Mouse (Mus musculus): Measurements from ENCODE around the gene Ccnl1. TPM values are rescaled to one million over a fixed set of nuclear protein-coding genes. Genes with fewer than 3 reads are reported as not detected.

The Ccnl1 gene
- total and polyA plus RNA-seq, 3 experiments, result 20.1 to 56.5 TPM; not detected in 1

- Histone ChIP-seq H3K4me1 (ENCODE audit: control insufficient read depth in 1 of 2, insufficient read depth in 2 of 2, low read length in 2 of 2) (peaks cover 0 to 8% of the 10 kb centered on the region in 2 experiments; a peak in 1 of 4 replicates), H3K27ac (ENCODE audit: control insufficient read depth, low read depth, low read length) (no peak overlapping the region), H3K79me2 (ENCODE audit: control insufficient read depth, insufficient read depth, low read length, poor library complexity) (no peaks in the 10 kb centered on the region), H3K36me3 (ENCODE audit: control insufficient read depth in 1 of 2, insufficient read depth in 2 of 2, low read length in 2 of 2) (no peaks in the 10 kb centered on the region; a peak in 1 of 4 replicates), H3K27me3 (ENCODE audit: control insufficient read depth in 1 of 2, insufficient read depth in 2 of 2, low read length in 2 of 2) (no peaks in the 10 kb centered on the region), H3K4me3 (ENCODE audit: control insufficient read depth in 1 of 2, insufficient read depth in 1 of 2, low read depth in 2 of 2, low read length in 2 of 2) (no peak overlapping the region), H3K9me3 (replicated peaks; ENCODE audit: insufficient read depth, low read length) (no peaks in the 10 kb centered on the region), H3K9ac (ENCODE audit: control insufficient read depth, low read depth, low read length, poor library complexity, severe bottlenecking) (no peak overlapping the region)
- TF ChIP-seq HCFC1 (IDR thresholded peaks at IDR 0.05; ENCODE audit: low read depth, low read length), result no peak
- DNase-seq (ENCODE audit: low read depth, low spot score), result no peak
These were observed 42.4 kb upstream of the Ccnl1 start for GRCm38 (mm10) chr3:66000400-66000799.

GRCm38 (mm10) chr3:65997360-65998008, 39.4 kb upstream of the Ccnl1 start:
- H3K27me3 ChIP-seq (ENCODE audit: control insufficient read depth in 1 of 2, insufficient read depth in 2 of 2, low read length in 2 of 2), result no peaks in the 10 kb centered on the region
- H3K9ac ChIP-seq (ENCODE audit: control insufficient read depth, low read depth, low read length, poor library complexity, severe bottlenecking), result no peak overlapping the region
- no peak overlapping the region for H3K4me3 ChIP-seq (ENCODE audit: control insufficient read depth in 1 of 2, insufficient read depth in 1 of 2, low read depth in 2 of 2, low read length in 2 of 2)
- no peaks in the 10 kb centered on the region for H3K79me2 ChIP-seq (ENCODE audit: control insufficient read depth, insufficient read depth, low read length, poor library complexity)
- no peaks in the 10 kb centered on the region for H3K9me3 ChIP-seq (replicated peaks; ENCODE audit: insufficient read depth, low read length)
- H3K36me3 ChIP-seq (ENCODE audit: control insufficient read depth in 1 of 2, insufficient read depth in 2 of 2, low read length in 2 of 2), result peaks cover 0 to 2% of the 10 kb centered on the region in 2 experiments; a peak in 2 of 4 replicates
- no peak overlapping the region for H3K27ac ChIP-seq (ENCODE audit: control insufficient read depth, low read depth, low read length)
- TF ChIP-seq ZMIZ1 (IDR thresholded peaks at IDR 0.05; ENCODE audit: low read depth, low read length), result no peak
- no peak for TF ChIP-seq KAT2A (conservative IDR thresholded peaks at IDR 0.05; ENCODE audit: low read depth, low read length)
- peaks cover 0 to 11% of the 10 kb centered on the region in 2 experiments; a peak in 3 of 4 replicates for H3K4me1 ChIP-seq (ENCODE audit: control insufficient read depth in 1 of 2, insufficient read depth in 2 of 2, low read length in 2 of 2)
- DNase-seq (ENCODE audit: low read depth, low spot score), result no peak

GRCm38 (mm10) chr3:65992395-65993340, 34.6 kb upstream of the Ccnl1 start:
- peaks cover 0 to 13% of the 10 kb centered on the region in 2 experiments; a peak in 3 of 4 replicates for H3K4me1 ChIP-seq (ENCODE audit: control insufficient read depth in 1 of 2, insufficient read depth in 2 of 2, low read length in 2 of 2)
- H3K4me3 ChIP-seq (ENCODE audit: control insufficient read depth in 1 of 2, insufficient read depth in 1 of 2, low read depth in 2 of 2, low read length in 2 of 2), result no peak overlapping the region
- DNase-seq (ENCODE audit: low read depth, low spot score), result no peak
- peaks cover 0 to 4% of the 10 kb centered on the region in 2 experiments; a peak in 2 of 4 replicates for H3K36me3 ChIP-seq (ENCODE audit: control insufficient read depth in 1 of 2, insufficient read depth in 2 of 2, low read length in 2 of 2)
- no peaks in the 10 kb centered on the region for H3K9me3 ChIP-seq (replicated peaks; ENCODE audit: insufficient read depth, low read length)
- H3K79me2 ChIP-seq (ENCODE audit: control insufficient read depth, insufficient read depth, low read length, poor library complexity), result no peaks in the 10 kb centered on the region
- H3K27me3 ChIP-seq (ENCODE audit: control insufficient read depth in 1 of 2, insufficient read depth in 2 of 2, low read length in 2 of 2), result no peaks in the 10 kb centered on the region
- no peak overlapping the region for H3K9ac ChIP-seq (ENCODE audit: control insufficient read depth, low read depth, low read length, poor library complexity, severe bottlenecking)
- H3K27ac ChIP-seq (ENCODE audit: control insufficient read depth, low read depth, low read length), result no peak overlapping the region
- TF ChIP-seq POLR2A (IDR thresholded peaks at IDR 0.05; ENCODE audit: control insufficient read depth in 1 of 2, insufficient read depth in 1 of 2, low read depth in 1 of 2, low read length in 2 of 2, poor library complexity in 1 of 2) (no peak), GATA1 (IDR thresholded peaks at IDR 0.05; ENCODE audit: low read depth, low read length) (no peak), TCF12 (IDR thresholded peaks at IDR 0.05; ENCODE audit: low read depth, low read length) (no peak), ETS1 (IDR thresholded peaks at IDR 0.05; ENCODE audit: low read depth, low read length) (no peak), ZKSCAN1 (IDR thresholded peaks at IDR 0.05; ENCODE audit: low read depth, low read length) (no peak), JUND (IDR thresholded peaks at IDR 0.05; ENCODE audit: low read depth, low read length) (no peak), ZMIZ1 (IDR thresholded peaks at IDR 0.05; ENCODE audit: low read depth, low read length) (no peak), ELF1 (IDR thresholded peaks at IDR 0.05; ENCODE audit: low read depth, low read length) (no peak), MYB (IDR thresholded peaks at IDR 0.05; ENCODE audit: low read depth, low read length) (no peak), MAZ (IDR thresholded peaks at IDR 0.05; ENCODE audit: low read depth, low read length) (no peak), EP300 (IDR thresholded peaks at IDR 0.05; ENCODE audit: low read depth in 1 of 2, low read length in 2 of 2) (no peak), SIN3A (IDR thresholded peaks at IDR 0.05; ENCODE audit: low read length) (no peak), POLR2AphosphoS5 (IDR thresholded peaks at IDR 0.05; ENCODE audit: borderline replicate concordance, low read depth, low read length) (no peak)
